Mouse (Mus musculus) c-Kit-positive CD71-negative TER-119-negative erythroid progenitor cells, embryonic 14.5 days (primary cell): ENCODE measurements around the gene Glra2.
"Not testable (repeated sequence)": the region's sequence is repeated elsewhere in the genome, so short reads cannot be mapped to it uniquely, and the experiment has no call there.

Source experiments
- DNase-seq: peaks from one replicate; pipeline ENCODE4 v3.0.0-alpha.2; 2013; ENCODE audit warnings: low read depth

Gene Glra2

DNA sequence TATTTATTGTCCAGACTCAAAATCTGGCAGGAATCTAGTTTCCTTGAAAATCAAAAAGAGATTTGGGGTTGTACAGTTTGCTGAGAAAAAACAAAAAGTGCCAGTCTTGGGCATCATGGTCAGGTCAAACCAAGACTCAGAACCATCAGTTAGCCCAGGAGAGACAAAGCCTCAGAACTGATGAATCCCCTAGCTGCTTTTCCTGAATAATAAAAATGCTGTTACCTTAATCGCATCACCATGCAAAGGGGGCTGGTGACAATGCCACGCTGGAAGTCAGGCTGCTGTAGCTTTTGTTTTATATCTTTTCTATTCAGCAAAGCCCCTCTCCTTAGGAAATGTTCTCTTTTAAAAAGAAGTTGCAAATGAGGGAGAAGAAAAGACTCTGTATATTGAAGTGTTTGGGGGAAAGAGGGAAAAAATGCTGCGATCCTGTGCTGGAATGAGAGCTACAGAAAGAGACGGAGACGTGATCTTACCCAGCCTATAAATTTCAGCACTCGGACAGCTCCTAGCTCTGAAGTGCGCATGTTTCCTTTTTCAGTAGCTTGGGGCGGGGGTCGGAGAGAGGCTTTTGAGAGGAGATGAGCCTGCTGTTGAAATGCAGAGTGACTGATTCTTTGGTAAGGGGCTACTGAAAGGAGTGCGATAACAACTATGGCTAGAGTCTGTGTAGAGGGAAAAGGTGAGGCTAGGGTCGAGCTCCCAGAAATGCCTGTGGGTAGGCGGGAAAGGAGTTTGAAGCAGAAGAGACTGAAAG, at the start of gene Glra2:
TSS of gene Glra2 (minus strand) at position 455 of the 760 bp plus-strand sequence.
- DNase-seq: peak; percentile 14

DNA sequence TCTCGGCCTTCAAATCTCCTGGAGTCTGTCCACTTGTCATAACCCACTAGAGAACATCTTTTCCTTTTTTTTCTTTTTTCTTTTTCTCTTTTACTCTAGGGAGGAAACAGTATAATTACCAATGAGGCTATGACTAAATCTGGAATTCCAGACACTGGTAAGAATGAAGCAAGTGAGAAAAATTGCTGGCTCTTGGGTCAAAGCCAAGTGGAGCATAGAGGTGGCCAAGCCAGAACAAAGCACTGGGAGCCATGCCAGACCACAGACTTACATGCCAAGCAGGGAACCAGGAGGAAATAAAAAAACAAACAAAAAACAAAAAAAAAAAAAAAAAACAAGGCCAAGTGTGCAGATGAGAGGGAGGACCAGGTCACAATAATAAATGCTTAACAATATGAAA, 35.6 kb upstream of the Glra2 start:
- no peak for DNase-seq

DNA sequence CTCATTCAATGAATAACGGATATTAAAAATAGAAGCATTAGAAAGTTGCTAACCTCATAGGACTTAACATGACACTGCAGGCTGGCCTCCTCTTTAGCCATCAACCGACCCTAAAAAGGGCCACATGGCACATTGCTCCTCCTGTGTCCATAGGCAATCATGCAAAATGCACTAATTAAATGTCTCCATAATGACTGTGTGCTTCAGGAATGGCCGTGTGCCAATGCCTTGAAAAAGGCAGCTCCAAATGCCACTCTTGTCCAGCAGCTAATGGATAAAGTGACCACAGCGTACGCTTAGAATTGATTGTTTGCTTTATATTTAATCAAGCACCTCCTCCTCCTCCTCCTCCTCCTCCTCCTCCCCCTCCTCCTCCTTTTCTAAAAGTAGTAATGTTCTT, 17.4 kb upstream of the Glra2 start:
- DNase-seq: no peak

DNA sequence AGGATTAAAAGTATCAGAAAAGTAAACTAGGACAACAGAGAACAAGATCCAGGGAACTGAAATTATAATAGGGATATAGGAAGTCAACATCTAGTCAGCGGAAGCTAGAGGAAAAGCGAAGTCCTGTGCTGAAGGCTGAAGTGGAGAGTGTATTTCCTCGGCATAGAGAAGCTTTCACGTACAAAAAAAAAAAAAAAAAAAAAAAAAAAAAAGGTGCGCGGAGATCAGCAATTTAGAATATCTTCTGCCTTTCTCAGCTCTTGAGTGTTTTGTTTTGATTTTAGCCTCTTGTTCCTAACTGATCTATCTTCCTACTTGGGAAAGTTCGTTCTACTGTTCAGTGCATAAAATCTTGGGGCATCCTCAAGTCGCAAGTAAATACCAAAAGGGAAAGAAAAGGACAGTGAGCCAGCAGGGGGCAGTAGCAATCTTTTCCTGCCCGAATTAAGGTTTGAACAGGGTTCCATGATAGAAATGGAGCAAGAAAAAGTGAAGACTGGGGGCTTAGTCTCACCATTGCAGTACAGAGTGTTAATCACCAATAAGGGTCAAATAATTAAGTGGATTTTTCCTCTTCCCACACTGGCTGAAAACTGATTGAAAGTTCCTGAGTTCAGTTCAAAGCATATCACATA, 623 bp upstream of the Glra2 start:
- DNase-seq: peak; percentile 5

DNA sequence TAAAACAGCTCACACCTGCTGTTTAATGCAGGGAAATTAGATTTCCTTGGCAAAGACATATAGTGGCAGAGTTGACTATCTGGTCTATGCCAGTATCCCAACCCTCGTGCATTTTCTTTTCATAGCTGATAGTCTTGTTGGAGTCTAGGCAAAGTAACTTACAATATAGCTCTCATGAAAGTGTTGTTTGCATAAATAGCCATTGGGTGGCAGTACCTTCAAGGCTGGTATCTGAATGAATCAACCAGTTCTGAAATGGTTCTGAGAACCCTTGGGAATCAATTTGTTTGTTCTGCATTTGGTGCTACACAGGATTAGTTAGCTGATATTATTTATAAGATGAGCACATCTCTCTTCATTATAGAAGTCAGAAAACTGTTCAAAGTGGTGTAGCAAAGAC, 133.6 kb downstream of the Glra2 start:
- no peak for DNase-seq

GRCm38 (mm10) chrX:165191170-165191569, 136.0 kb downstream of the Glra2 start:
- no peak for DNase-seq

- not testable (repeated sequence) for DNase-seq
These were observed 144.2 kb downstream of the Glra2 start for GRCm38 (mm10) chrX:165182948-165183347.

DNA sequence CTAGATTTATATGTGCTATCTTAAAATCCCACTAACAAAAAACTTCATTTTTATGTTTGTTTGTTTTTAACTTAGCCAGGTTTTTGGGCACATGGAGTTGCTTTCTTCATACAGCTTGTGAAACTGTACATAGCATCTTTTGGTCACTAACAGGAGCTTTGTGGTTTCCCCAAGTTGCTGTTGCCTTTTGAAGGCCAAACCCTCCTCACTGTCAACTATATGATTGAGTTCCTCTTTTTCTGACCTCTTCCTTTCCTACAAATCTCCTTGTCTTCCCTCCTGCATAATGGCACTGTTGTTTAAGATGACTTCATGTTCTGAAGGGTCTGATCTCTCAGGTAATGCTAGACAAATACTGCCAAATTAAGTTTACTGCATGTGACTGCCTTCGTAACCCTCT, 170.6 kb downstream of the Glra2 start:
- peak; percentile 0 for DNase-seq

DNA sequence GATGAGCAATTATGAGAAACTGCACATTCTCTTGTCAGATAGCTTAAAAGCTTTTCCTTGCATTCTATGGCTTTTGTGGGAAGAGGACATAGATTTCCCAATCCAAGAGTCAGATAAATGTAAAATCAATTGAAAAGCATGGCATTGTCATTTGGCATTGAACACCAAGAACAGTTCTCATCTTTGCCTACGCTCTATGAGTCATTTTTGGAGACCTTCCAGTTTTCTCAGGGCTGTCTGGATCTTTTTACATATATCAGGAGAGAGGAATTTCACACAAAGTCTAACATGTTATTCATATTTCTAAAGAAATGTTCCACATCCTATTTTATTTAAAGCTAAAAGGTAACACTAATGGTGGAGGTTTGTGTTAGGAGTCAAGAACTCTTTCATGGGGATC, 223.0 kb downstream of the Glra2 start:
- DNase-seq: no peak
